Mouse (Mus musculus) heart, embryonic 16.5 days (tissue): Measurements from ENCODE around the gene Sema3f. TPM values are rescaled to one million over a fixed set of nuclear protein-coding genes. Genes with fewer than 3 reads are reported as not detected.

ENCODE experiments used
- ATAC-seq: fragments of 200-750 bp; cut with Nextera tagmentation; replicated peaks from 2 replicates; pipeline ENCODE4 v1.8.0; 2017; ENCODE audit warnings: moderate number of reproducible peaks; ENCODE audit not compliant: insufficient read depth, low FRiP score; ENCODE audit errors: extremely low read depth
- H3K27ac ChIP-seq: fragments of 300-500 bp; sonication (generic); 2 replicates; pipeline ENCODE4 v1.5.1; 2014; ENCODE audit warnings: mild to moderate bottlenecking, low read length, control low read depth, moderate library complexity
- H3K27me3 ChIP-seq: fragments of 300-500 bp; sonication (generic); 2 replicates; pipeline ENCODE4 v1.6.1; 2014; ENCODE audit warnings: low read length, mixed read lengths; ENCODE audit not compliant: control insufficient read depth, insufficient read depth
- H3K36me3 ChIP-seq: fragments of 300-500 bp; sonication (generic); 2 replicates; pipeline ENCODE4 v1.6.1; 2014; ENCODE audit not compliant: control insufficient read depth, insufficient read depth
- H3K4me1 ChIP-seq: fragments of 300-500 bp; sonication (generic); 2 replicates; pipeline ENCODE4 v1.6.1; 2014; ENCODE audit warnings: low read length, mixed read lengths; ENCODE audit not compliant: control insufficient read depth, insufficient read depth
- H3K4me2 ChIP-seq: fragments of 300-500 bp; sonication (generic); 2 replicates; pipeline ENCODE4 v1.6.1; 2014; ENCODE audit warnings: low read depth, mild to moderate bottlenecking, control low read depth, low read length
- H3K4me3 ChIP-seq: fragments of 300-500 bp; sonication (generic); 2 replicates; pipeline ENCODE4 v1.5.1; 2014; ENCODE audit warnings: mild to moderate bottlenecking, control low read depth, low read length
- H3K9ac ChIP-seq: fragments of 300-500 bp; sonication (generic); 2 replicates; pipeline ENCODE4 v1.6.1; 2014; ENCODE audit warnings: low read length, control low read depth
- H3K9me3 ChIP-seq: fragments of 300-500 bp; sonication (generic); replicated peaks from 2 replicates; pipeline ENCODE4 v1.6.1; 2016; ENCODE audit warnings: low read length; ENCODE audit not compliant: control insufficient read depth
- WGBS: fragments of 180-500 bp; shearing (Covaris S2); extraction: QIAGEN DNeasy Blood & Tissue Kit; methylation state at CpG from one replicate; pipeline ENCODE4 v1.1.7; 2014; 5-methylcytosine and 5-hydroxymethylcytosine counted together
- polyA plus RNA-seq: library from polyadenylated mRNA; unstranded; fragments of >200 nt; fragmentation: Nextera tagmentation; extraction: Ambion mirVana; gene quantifications from 2 replicates; pipeline ENCODE4 v1.2.1, GENCODE M21; 2015

The Sema3f gene
- polyA plus RNA-seq, 1 experiment from 2014 or later, result 3.9 TPM

GRCm38 (mm10) chr9:107637070-107637469 is 73.2 kb downstream of the Sema3f start:
- no peak overlapping the region for H3K4me2 ChIP-seq
- H3K9ac ChIP-seq, result no peak overlapping the region
- H3K27ac ChIP-seq, result no peak overlapping the region
- no peaks in the 10 kb centered on the region for H3K9me3 ChIP-seq
- no peak for ATAC-seq
- H3K36me3 ChIP-seq, result 0 out of 2 replicates have a peak, but pooled peaks cover under 1% of the 10 kb centered on the region
- H3K4me1 ChIP-seq, result peaks cover 14% of the 10 kb centered on the region
- 38% methylated on average over 7 of the region's 7 CpGs for WGBS
- no peak overlapping the region for H3K4me3 ChIP-seq
- no peaks in the 10 kb centered on the region for H3K27me3 ChIP-seq

GRCm38 (mm10) chr9:107635279-107636028 is 74.8 kb downstream of the Sema3f start, which contains the start of gene Gnai2:
TSS of gene Gnai2 (minus strand) at chr9:107635367.
- peak; percentile 92 for ATAC-seq
- Histone ChIP-seq H3K27ac (peak within 1 kb of the TSS; percentile 95), H3K27me3 (no peaks in the 10 kb centered on the region), H3K36me3 (0 out of 2 replicates have a peak, but pooled peaks cover 2% of the 10 kb centered on the region), H3K4me3 (peak within 1 kb of the TSS; percentile 82), H3K4me1 (peaks cover 30% of the 10 kb centered on the region), H3K9ac (peak within 1 kb of the TSS; percentile 93), H3K4me2 (peak within 1 kb of the TSS; percentile 96), H3K9me3 (no peaks in the 10 kb centered on the region)
- WGBS, result 4% methylated on average over 38 of the region's 38 CpGs

- ATAC-seq, result no peak
- H3K4me1 ChIP-seq, result peaks cover 38% of the 10 kb centered on the region
- peak overlapping the region; percentile 95 for H3K27ac ChIP-seq
- peak overlapping the region; percentile 96 for H3K4me2 ChIP-seq
- H3K36me3 ChIP-seq, result 0 out of 2 replicates have a peak, but pooled peaks cover 2% of the 10 kb centered on the region
- no peaks in the 10 kb centered on the region for H3K9me3 ChIP-seq
- H3K9ac ChIP-seq, result peak overlapping the region; percentile 93
- WGBS, result 1% methylated on average over 35 of the region's 35 CpGs
- H3K4me3 ChIP-seq, result peak overlapping the region; percentile 82
- H3K27me3 ChIP-seq, result no peaks in the 10 kb centered on the region
Measured at GRCm38 (mm10) chr9:107634406-107635278, 75.6 kb downstream of the Sema3f start.

GRCm38 (mm10) chr9:107633661-107634405 is 76.4 kb downstream of the Sema3f start:
- ATAC-seq, result no peak
- Histone ChIP-seq H3K4me1 (peaks cover 46% of the 10 kb centered on the region), H3K4me3 (peak overlapping the region; percentile 82), H3K27ac (peak overlapping the region; percentile 95), H3K27me3 (no peaks in the 10 kb centered on the region), H3K36me3 (peaks cover 2% of the 10 kb centered on the region; the same call in 1 of the 2 replicates), H3K9ac (peak overlapping the region; percentile 93), H3K4me2 (peak overlapping the region; percentile 96), H3K9me3 (no peaks in the 10 kb centered on the region)
- 2% methylated on average over 15 of the region's 15 CpGs for WGBS

GRCm38 (mm10) chr9:107633091-107633660 is 77.1 kb downstream of the Sema3f start:
- peak overlapping the region; percentile 93 for H3K9ac ChIP-seq
- peaks cover 53% of the 10 kb centered on the region for H3K4me1 ChIP-seq
- H3K9me3 ChIP-seq, result no peaks in the 10 kb centered on the region
- H3K27ac ChIP-seq, result peak overlapping the region; percentile 95
- no peaks in the 10 kb centered on the region for H3K27me3 ChIP-seq
- peak overlapping the region; percentile 96 for H3K4me2 ChIP-seq
- WGBS, result under 1% methylated on average over 31 of the region's 33 CpGs
- ATAC-seq, result peak; percentile 28
- peaks cover 2% of the 10 kb centered on the region; the same call in 1 of the 2 replicates for H3K36me3 ChIP-seq
- peak overlapping the region; percentile 82 for H3K4me3 ChIP-seq

- Histone ChIP-seq H3K4me1 (peaks cover 60% of the 10 kb centered on the region), H3K4me3 (peak overlapping the region; percentile 82), H3K27me3 (no peaks in the 10 kb centered on the region), H3K4me2 (peak overlapping the region; percentile 96), H3K9me3 (no peaks in the 10 kb centered on the region), H3K27ac (peak overlapping the region; percentile 95), H3K36me3 (peaks cover 2% of the 10 kb centered on the region; the same call in 1 of the 2 replicates), H3K9ac (peak overlapping the region; percentile 93)
- 44% methylated on average over 6 of the region's 6 CpGs for WGBS
- no peak for ATAC-seq
Measured at GRCm38 (mm10) chr9:107632478-107632877, 77.8 kb downstream of the Sema3f start.

- peak overlapping the region; percentile 95 for H3K27ac ChIP-seq
- peak overlapping the region; percentile 82 for H3K4me3 ChIP-seq
- peaks cover 2% of the 10 kb centered on the region; the same call in 1 of the 2 replicates for H3K36me3 ChIP-seq
- WGBS, result 87% methylated on average over 8 of the region's 8 CpGs
- no peaks in the 10 kb centered on the region for H3K9me3 ChIP-seq
- ATAC-seq, result no peak
- H3K4me2 ChIP-seq, result peak overlapping the region; percentile 96
- peaks cover 66% of the 10 kb centered on the region for H3K4me1 ChIP-seq
- H3K9ac ChIP-seq, result peak overlapping the region; percentile 93
- no peaks in the 10 kb centered on the region for H3K27me3 ChIP-seq
Measured at GRCm38 (mm10) chr9:107631861-107632260, 78.4 kb downstream of the Sema3f start.
